Mouse (Mus musculus): Measurements from ENCODE around the gene Wfdc17.

GRCm38 (mm10) chr11:83740443-83740991 is 36.7 kb downstream of the Wfdc17 start:
- TF ChIP-seq MAX (IDR thresholded peaks at IDR 0.05; ENCODE audit: low read depth) (no peak), POLR2A (IDR thresholded peaks at IDR 0.05; ENCODE audit: insufficient read length, low read depth) (no peak), E2F4 (IDR thresholded peaks at IDR 0.05; ENCODE audit: insufficient read depth) (no peak)

Data from myocyte (in vitro differentiated cells).